Mouse (Mus musculus) heart, embryonic 14.5 days (tissue): ENCODE measurements around the gene Alg14. TPM values are rescaled to one million over a fixed set of nuclear protein-coding genes. Genes with fewer than 3 reads are reported as not detected.

Source experiments
- ATAC-seq: fragments of 200-750 bp; cut with Nextera tagmentation; 2 replicates; pipeline ENCODE4 v1.8.0; 2017; ENCODE audit warnings: low read depth, moderate TSS enrichment; ENCODE audit not compliant: insufficient number of reproducible peaks, insufficient read depth, low FRiP score
- H3K27ac ChIP-seq, 2 experiments: fragments of 200-500 bp in 1 of 2; fragments of 300-500 bp in 1 of 2; sonication (generic) in 1 of 2; replicated peaks in 1 of 2; 2 replicates each; pipeline ENCODE4 v1.5.1; 2012 to 2014; ENCODE audit warnings: low read depth in 2 of 2, low read length in 2 of 2, control low read depth in 1 of 2, mild to moderate bottlenecking in 1 of 2, mixed read lengths in 1 of 2; ENCODE audit not compliant: control insufficient read depth in 1 of 2, insufficient read depth in 1 of 2
- H3K27me3 ChIP-seq: fragments of 300-500 bp; sonication (generic); 2 replicates; pipeline ENCODE4 v1.6.1; 2014; ENCODE audit warnings: mild to moderate bottlenecking, low read length, control low read depth; ENCODE audit not compliant: control insufficient read depth, insufficient read depth
- H3K36me3 ChIP-seq: fragments of 300-500 bp; sonication (generic); 2 replicates; pipeline ENCODE4 v1.6.1; 2014; ENCODE audit warnings: mild to moderate bottlenecking, control low read depth, low read length, mixed read lengths; ENCODE audit not compliant: control insufficient read depth, insufficient read depth
- H3K4me1 ChIP-seq, 2 experiments: fragments of 200-500 bp in 1 of 2; fragments of 300-500 bp in 1 of 2; sonication (generic) in 1 of 2; 2 replicates each; pipeline ENCODE4 v1.6.1; 2012 to 2014; ENCODE audit warnings: low read length in 2 of 2, control low read depth in 1 of 2, mixed read lengths in 1 of 2; ENCODE audit not compliant: control insufficient read depth in 2 of 2, insufficient read depth in 2 of 2
- H3K4me2 ChIP-seq: fragments of 300-500 bp; sonication (generic); 2 replicates; pipeline ENCODE4 v1.6.1; 2014; ENCODE audit warnings: mild to moderate bottlenecking, low read length
- H3K4me3 ChIP-seq, 2 experiments: fragments of 200-500 bp in 1 of 2; fragments of 300-500 bp in 1 of 2; sonication (generic) in 1 of 2; 2 replicates each; pipeline ENCODE4 v1.5.1; 2012 to 2014; ENCODE audit warnings: low read length in 2 of 2, mild to moderate bottlenecking in 2 of 2, control low read depth in 1 of 2, low read depth in 1 of 2, moderate library complexity in 1 of 2; ENCODE audit not compliant: control insufficient read depth in 1 of 2, insufficient read depth in 1 of 2
- H3K9ac ChIP-seq: fragments of 300-500 bp; sonication (generic); 2 replicates; pipeline ENCODE4 v1.6.1; 2014; ENCODE audit warnings: mild to moderate bottlenecking, low read length
- H3K9me3 ChIP-seq: fragments of 300-500 bp; sonication (generic); 2 replicates; pipeline ENCODE4 v1.6.1; 2016; ENCODE audit warnings: low read length, control low read depth; ENCODE audit not compliant: control insufficient read depth
- WGBS: fragments of 180-500 bp; shearing (Covaris S2); extraction: QIAGEN DNeasy Blood & Tissue Kit; methylation state at CpG from one replicate; pipeline ENCODE4 v1.1.7; 2014; 5-methylcytosine and 5-hydroxymethylcytosine counted together
- polyA plus RNA-seq: library from polyadenylated mRNA; unstranded; fragments of >200 nt; fragmentation: Nextera tagmentation; extraction: Ambion mirVana; gene quantifications from 2 replicates; pipeline ENCODE4 v1.2.1, GENCODE M21; 2014

Alg14 gene
- polyA plus RNA-seq, 1 experiment from 2014 or later: 41.9 TPM

DNA sequence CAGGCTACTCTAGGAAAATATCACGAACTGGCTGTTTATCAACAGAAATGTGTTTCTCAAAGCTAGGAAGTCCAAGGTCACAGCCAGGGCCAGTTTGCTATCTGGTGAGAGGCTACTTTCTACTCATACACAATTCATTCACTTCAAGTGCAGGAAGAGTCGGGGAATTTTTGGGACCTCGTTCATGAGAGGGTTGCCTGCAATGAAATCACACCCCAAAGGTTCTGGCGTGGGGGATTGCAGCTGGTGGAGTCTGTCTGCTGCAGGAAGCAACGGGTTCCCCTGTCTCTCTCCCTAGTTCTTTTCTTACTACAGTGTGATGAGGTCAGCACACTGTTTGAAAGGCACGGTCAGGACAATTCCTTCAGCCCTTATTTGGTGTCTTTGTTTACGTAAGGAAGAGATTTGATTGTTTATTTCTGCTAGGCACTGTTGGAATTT, 48.8 kb downstream of the Alg14 start:
- H3K9me3 ChIP-seq: no peaks in the 10 kb centered on the region
- H3K4me1 ChIP-seq: peaks cover 7 to 28% of the 10 kb centered on the region in 2 experiments; a peak in 3 of 4 replicates
- WGBS: 14% methylated on average over 7 of the region's 7 CpGs
- H3K36me3 ChIP-seq: no peaks in the 10 kb centered on the region
- no peak overlapping the region for H3K4me3 ChIP-seq
- peak overlapping the region; percentile 25 to 71; a peak in 2 of 4 replicates for H3K27ac ChIP-seq
- H3K4me2 ChIP-seq: no peak overlapping the region
- H3K9ac ChIP-seq: no peak overlapping the region
- no peaks in the 10 kb centered on the region for H3K27me3 ChIP-seq
- no peak for ATAC-seq

- Histone ChIP-seq H3K27me3 (no peaks in the 10 kb centered on the region), H3K4me1 (peaks cover 7 to 26% of the 10 kb centered on the region in 2 experiments; a peak in 3 of 4 replicates), H3K9me3 (no peaks in the 10 kb centered on the region), H3K4me3 (no peak overlapping the region), H3K36me3 (no peaks in the 10 kb centered on the region), H3K9ac (no peak overlapping the region), H3K4me2 (no peak overlapping the region), H3K27ac (no peak overlapping the region)
- no peak for ATAC-seq
- 87% methylated on average over 7 of the region's 7 CpGs for WGBS
Measured at GRCm38 (mm10) chr3:121343224-121343623, 51.7 kb downstream of the Alg14 start.

DNA sequence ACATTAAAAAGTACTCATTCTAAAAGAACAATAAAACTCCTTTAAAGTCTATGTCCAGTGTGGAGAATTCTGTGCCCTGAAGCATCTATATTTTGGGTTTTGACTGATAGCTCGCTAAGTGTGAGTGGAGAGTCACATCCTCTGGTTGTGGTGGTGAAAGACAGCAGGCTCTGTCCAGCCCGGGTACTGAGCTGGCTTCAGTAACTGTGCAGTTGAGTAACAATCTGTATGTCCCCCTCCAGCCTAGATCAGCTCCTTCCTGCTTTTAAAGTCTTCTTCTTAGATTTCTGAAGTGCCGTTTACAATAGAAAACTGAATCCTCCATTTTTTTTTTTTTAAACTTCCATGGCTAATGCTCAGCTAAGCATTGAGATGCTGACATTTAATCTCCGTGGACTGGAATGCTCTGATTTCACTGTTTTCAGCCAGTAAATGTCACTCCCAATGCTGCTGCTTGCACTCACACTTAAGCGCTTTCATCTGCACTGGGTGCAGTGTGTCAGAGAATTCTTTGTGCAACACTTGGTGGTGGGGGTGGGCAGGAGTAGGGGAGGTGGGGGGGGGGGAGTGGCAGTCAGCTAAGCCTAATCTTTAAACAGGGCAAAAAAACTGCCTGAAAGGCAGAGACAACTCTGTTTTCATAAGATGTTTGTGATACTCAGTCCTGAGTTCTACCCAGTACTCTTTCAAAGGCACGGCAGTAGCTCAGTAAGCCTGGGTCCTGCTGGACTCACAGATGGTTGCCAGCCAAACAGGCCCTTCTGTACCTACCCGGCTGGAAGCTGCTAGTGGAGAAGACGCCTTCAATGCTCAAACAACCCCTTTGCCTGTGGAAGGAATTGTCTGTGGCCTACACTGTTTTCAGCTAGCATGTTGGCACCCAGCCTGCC, 52.7 kb downstream of the Alg14 start:
- Histone ChIP-seq H3K4me2 (no peak overlapping the region), H3K27ac (0 out of 4 replicates have a peak overlapping the region, but pooled peaks of 1 of the 2 experiments have one; percentile 4), H3K9me3 (no peaks in the 10 kb centered on the region), H3K36me3 (no peaks in the 10 kb centered on the region), H3K4me3 (no peak overlapping the region), H3K4me1 (peaks cover 5 to 19% of the 10 kb centered on the region in 2 experiments; a peak in 3 of 4 replicates), H3K27me3 (no peaks in the 10 kb centered on the region), H3K9ac (no peak overlapping the region)
- no peak for ATAC-seq
- WGBS: 29% methylated on average over 8 of the region's 8 CpGs

DNA sequence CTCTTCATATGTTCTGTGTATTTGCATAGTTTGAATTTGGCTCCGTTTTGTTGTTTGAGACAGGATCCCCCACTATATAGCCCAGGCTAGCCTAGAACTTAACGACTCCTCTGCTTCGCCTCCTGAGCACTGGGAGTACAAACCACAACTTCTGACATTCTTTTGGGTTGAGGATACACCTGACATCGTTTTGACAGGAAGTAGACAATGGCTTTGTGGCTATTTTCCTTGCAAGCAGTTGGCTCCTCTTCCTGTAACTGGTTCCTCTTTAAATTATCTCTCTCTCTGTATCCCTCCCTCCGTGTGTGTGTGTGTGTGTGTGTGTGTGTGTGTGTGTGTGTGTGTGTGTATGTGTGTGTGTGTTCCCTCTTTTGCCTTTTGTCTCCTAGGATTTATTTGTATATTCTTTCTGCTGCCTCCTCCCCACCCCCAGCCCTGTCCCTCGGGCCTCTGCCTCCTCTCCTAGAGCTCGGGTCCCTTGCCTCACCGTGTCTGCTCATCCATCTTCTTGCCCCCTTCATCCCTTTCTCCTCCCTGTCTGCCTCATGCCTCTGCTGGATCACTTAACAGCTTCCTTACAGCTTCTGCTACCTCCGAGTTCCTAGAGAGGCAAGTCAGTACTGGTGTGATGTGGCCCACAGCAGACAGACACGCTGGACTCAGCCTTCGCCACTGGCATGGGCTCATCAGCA, 53.5 kb downstream of the Alg14 start:
- no peaks in the 10 kb centered on the region for H3K27me3 ChIP-seq
- no peaks in the 10 kb centered on the region for H3K36me3 ChIP-seq
- no peak overlapping the region for H3K4me3 ChIP-seq
- WGBS: 67% methylated on average over 11 of the region's 11 CpGs
- H3K27ac ChIP-seq: 0 out of 4 replicates have a peak overlapping the region, but pooled peaks of 1 of the 2 experiments have one; percentile 4
- no peaks in the 10 kb centered on the region for H3K9me3 ChIP-seq
- H3K9ac ChIP-seq: no peak overlapping the region
- ATAC-seq: no peak
- no peak overlapping the region for H3K4me2 ChIP-seq
- peaks cover 5 to 16% of the 10 kb centered on the region in 2 experiments for H3K4me1 ChIP-seq

DNA sequence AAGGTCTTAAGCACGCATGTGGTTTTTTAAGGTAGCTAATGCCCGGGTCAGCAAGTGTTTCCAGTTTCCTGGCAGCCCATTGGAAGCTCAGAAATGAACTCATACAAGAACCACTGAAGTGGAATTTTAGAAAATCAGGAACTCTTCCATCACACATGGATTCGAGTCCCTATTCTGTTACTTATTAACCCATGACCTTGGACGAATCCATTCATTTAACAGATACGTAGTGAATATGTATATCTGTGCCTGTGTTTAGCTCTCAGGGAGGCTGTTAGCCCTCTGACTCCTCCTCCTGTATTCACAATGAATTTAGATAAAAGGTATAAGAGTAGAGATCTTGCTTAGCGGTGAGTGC, 54.0 kb downstream of the Alg14 start:
- no peak overlapping the region for H3K27ac ChIP-seq
- 81% methylated on average over 6 of the region's 6 CpGs for WGBS

GRCm38 (mm10) chr3:121346507-121347267, 55.1 kb downstream of the Alg14 start:
- H3K27me3 ChIP-seq: no peaks in the 10 kb centered on the region
- H3K4me1 ChIP-seq: peaks cover 3 to 11% of the 10 kb centered on the region in 2 experiments; a peak in 3 of 4 replicates
- no peak overlapping the region for H3K4me2 ChIP-seq
- H3K36me3 ChIP-seq: no peaks in the 10 kb centered on the region
- no peak overlapping the region for H3K27ac ChIP-seq
- no peak overlapping the region for H3K4me3 ChIP-seq
- ATAC-seq: no peak
- H3K9me3 ChIP-seq: no peaks in the 10 kb centered on the region
- H3K9ac ChIP-seq: no peak overlapping the region
- 92% methylated on average over 12 of the region's 12 CpGs for WGBS

More for the DNA sequence above, 54.0 kb downstream of the Alg14 start:
- ATAC-seq: no peak
- H3K4me3 ChIP-seq: no peak overlapping the region
- H3K36me3 ChIP-seq: no peaks in the 10 kb centered on the region
- no peaks in the 10 kb centered on the region for H3K27me3 ChIP-seq
- peaks cover 3 to 11% of the 10 kb centered on the region in 2 experiments for H3K4me1 ChIP-seq
- H3K9me3 ChIP-seq: no peaks in the 10 kb centered on the region
- no peak overlapping the region for H3K9ac ChIP-seq
- no peak overlapping the region for H3K4me2 ChIP-seq

DNA sequence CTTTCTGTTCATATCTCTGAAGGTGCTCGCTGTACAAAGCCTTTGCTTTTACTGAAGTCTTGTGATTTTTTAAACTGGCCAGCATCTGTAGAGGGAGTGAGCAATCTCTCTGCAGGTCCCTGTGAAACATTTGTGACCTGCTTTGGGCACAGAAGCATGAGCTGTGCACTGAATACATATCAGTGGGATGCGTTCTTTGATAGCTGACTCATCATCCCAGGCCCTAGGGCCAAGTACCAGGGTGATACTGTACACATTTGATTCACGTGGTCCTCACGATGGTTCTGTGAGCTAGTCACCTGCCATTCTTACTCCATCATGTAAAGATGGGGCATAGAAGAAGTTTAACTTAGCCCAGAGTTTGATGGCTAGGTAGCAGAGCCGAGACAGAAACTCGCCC, 57.2 kb downstream of the Alg14 start:
- H3K27ac ChIP-seq: no peak overlapping the region
- no peak overlapping the region for H3K4me2 ChIP-seq
- H3K9me3 ChIP-seq: no peaks in the 10 kb centered on the region
- H3K4me3 ChIP-seq: no peak overlapping the region
- no peaks in the 10 kb centered on the region for H3K27me3 ChIP-seq
- WGBS: 69% methylated on average over 6 of the region's 6 CpGs
- no peak overlapping the region for H3K9ac ChIP-seq
- ATAC-seq: no peak
- peaks cover 3 to 11% of the 10 kb centered on the region in 2 experiments; a peak in 3 of 4 replicates for H3K4me1 ChIP-seq
- H3K36me3 ChIP-seq: no peaks in the 10 kb centered on the region
